Mouse (Mus musculus): Measurements from ENCODE around the gene Itpr1. TPM values are rescaled to one million over a fixed set of nuclear protein-coding genes. Genes with fewer than 3 reads are reported as not detected.
A peak's percentile ranks its signal among the peaks of the same experiment; 100 is the strongest.

Gene Itpr1
- polyA plus RNA-seq, 1 experiment from 2014 or later: 9.1 TPM

DNA sequence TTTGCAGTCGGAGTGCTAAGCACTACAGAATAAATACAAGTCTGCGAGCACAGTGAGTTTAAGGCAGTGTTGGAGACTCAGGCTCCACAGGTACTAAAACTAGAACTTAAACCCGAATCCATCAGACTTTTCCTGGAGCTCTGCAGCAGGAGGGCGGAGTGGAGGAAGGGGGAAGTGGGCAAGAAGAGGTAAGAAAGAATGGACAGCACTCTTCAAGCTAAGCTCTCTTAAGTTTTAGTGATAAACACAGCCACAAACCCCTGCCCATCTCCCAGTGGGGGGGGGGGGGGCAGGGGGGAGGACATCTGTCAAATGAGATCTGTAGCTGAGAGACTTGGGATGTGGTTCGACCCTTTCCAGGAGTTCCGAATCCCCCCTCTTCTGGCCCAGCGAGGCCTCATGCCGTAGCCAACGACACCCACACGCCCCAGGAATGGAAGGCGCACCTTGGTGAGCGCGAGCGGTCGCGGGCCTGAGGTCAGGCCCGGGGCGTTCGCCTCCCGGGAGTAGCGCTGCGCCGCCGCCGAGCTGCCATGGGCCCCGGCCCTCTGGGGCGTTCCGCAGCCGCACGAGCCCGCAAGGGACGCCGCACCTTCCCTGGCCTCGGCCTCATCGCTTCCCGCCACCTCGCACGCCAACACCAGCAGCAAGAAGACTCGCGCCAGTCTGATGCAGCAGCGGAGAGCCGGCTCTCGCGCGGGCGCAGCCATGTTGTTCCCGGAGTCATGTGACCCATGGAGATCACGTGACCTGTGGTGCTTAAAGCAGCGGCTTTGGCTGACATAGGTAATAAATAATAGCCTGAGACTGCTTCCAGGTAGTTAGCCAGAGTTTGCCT, 27.8 kb upstream of the Itpr1 start, which contains the start of gene Sumf1:
Sumf1 (minus strand) TSS at position 736 of the 838 bp plus-strand sequence.
- H3K27me3 ChIP-seq (replicated peaks; ENCODE audit: control insufficient read depth, insufficient read depth, low read length): no peaks in the 10 kb centered on the region

GRCm38 (mm10) chr6:108185685-108186009, 27.2 kb upstream of the Itpr1 start:
- no peak for DNase-seq (ENCODE audit: low spot score)
- Histone ChIP-seq H3K4me3 (ENCODE audit: low read depth, low read length) (peak overlapping the region; percentile 76), H3K4me2 (ENCODE audit: low read depth, low read length) (peak overlapping the region; percentile 84), H3K36me3 (ENCODE audit: control insufficient read depth, insufficient read depth, low read length) (no peaks in the 10 kb centered on the region), H3K9ac (ENCODE audit: low read depth, low read length) (no peak overlapping the region), H3K9me3 (ENCODE audit: control insufficient read depth, low read length) (no peaks in the 10 kb centered on the region), H3K27me3 (replicated peaks; ENCODE audit: control insufficient read depth, insufficient read depth, low read length) (no peaks in the 10 kb centered on the region), H3K27ac (replicated peaks; ENCODE audit: low read depth, low read length) (no peak overlapping the region), H3K4me1 (ENCODE audit: control insufficient read depth, insufficient read depth, low read length) (0 out of 2 replicates have a peak, but pooled peaks cover 5% of the 10 kb centered on the region)
- peak; percentile 34; the same call in 1 of the 2 replicates for ATAC-seq (ENCODE audit: low read depth)
- WGBS: 16% methylated on average over 4 of the region's 4 CpGs

More for the DNA sequence above, 27.8 kb upstream of the Itpr1 start, which contains the start of gene Sumf1:
- Histone ChIP-seq H3K4me3 (ENCODE audit: low read depth, low read length) (peak within 1 kb of the TSS; percentile 76), H3K4me1 (ENCODE audit: control insufficient read depth, insufficient read depth, low read length) (0 out of 2 replicates have a peak, but pooled peaks cover 5% of the 10 kb centered on the region), H3K9ac (ENCODE audit: low read depth, low read length) (peak within 1 kb of the TSS; percentile 75), H3K4me2 (ENCODE audit: low read depth, low read length) (peak within 1 kb of the TSS; percentile 84), H3K27ac (replicated peaks; ENCODE audit: low read depth, low read length) (no peak within 1 kb of the TSS), H3K36me3 (ENCODE audit: control insufficient read depth, insufficient read depth, low read length) (no peaks in the 10 kb centered on the region), H3K9me3 (ENCODE audit: control insufficient read depth, low read length) (no peaks in the 10 kb centered on the region)
- DNase-seq (ENCODE audit: low spot score) (peak; percentile 97), ATAC-seq (ENCODE audit: low read depth) (peak; percentile 95)
- WGBS: 5% methylated on average over 42 of the region's 49 CpGs

DNA sequence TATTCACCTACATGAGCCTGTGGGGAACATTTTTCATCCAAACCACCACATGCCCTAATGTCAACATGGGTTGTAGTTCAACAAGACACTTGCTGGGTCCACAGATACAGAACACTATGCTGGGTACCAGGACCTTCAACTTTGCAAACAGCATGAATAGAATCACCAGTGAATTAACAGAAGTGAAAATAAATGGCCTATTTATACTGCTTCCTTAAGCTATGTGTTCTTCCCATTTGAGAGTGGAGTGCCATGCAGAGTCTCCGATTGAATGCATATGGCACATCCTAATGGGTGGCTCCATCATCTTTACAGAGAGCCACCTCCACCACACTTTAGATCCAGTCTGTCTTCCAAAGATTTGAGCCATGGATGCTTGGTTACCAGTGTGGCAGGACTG, 22.2 kb upstream of the Itpr1 start:
- H3K4me2 ChIP-seq (ENCODE audit: low read depth, low read length): no peak overlapping the region
- no peaks in the 10 kb centered on the region; the same call in 1 of the 2 replicates for H3K27me3 ChIP-seq (replicated peaks; ENCODE audit: control insufficient read depth, insufficient read depth, low read length)
- ATAC-seq (ENCODE audit: low read depth) (no peak), DNase-seq (ENCODE audit: low spot score) (no peak)
- H3K4me3 ChIP-seq (ENCODE audit: low read depth, low read length): no peak overlapping the region
- H3K4me1 ChIP-seq (ENCODE audit: control insufficient read depth, insufficient read depth, low read length): no peaks in the 10 kb centered on the region
- 96% methylated on average over 1 of the region's 1 CpGs for WGBS
- no peaks in the 10 kb centered on the region for H3K9me3 ChIP-seq (ENCODE audit: control insufficient read depth, low read length)
- H3K9ac ChIP-seq (ENCODE audit: low read depth, low read length): no peak overlapping the region
- H3K27ac ChIP-seq (replicated peaks; ENCODE audit: low read depth, low read length): no peak overlapping the region
- no peaks in the 10 kb centered on the region for H3K36me3 ChIP-seq (ENCODE audit: control insufficient read depth, insufficient read depth, low read length)

DNA sequence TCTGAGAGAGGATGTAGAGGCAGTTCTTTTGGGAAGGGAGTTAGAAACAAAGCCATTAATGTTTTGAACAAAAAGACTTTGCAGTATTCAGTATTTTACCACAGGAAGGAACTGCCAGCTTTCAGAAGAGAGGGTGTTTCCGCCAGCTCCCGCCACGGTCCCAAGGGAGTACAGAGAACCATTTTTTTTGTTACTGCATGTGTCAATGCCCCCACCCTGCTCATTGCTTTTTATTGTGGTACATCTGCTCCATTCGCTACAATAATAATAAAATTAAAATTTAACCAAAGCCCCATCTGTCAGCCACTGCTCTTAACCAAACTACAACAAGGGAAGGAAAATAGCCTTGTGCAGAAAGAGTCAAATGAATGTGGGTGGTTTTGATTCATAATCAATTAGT, 20.3 kb upstream of the Itpr1 start:
- ATAC-seq (ENCODE audit: low read depth) (no peak), DNase-seq (ENCODE audit: low spot score) (no peak)
- H3K9ac ChIP-seq (ENCODE audit: low read depth, low read length): no peak overlapping the region
- 69% methylated on average over 4 of the region's 4 CpGs for WGBS
- no peak overlapping the region for H3K27ac ChIP-seq (replicated peaks; ENCODE audit: low read depth, low read length)
- no peaks in the 10 kb centered on the region for H3K4me1 ChIP-seq (ENCODE audit: control insufficient read depth, insufficient read depth, low read length)
- no peaks in the 10 kb centered on the region for H3K9me3 ChIP-seq (ENCODE audit: control insufficient read depth, low read length)
- no peaks in the 10 kb centered on the region for H3K36me3 ChIP-seq (ENCODE audit: control insufficient read depth, insufficient read depth, low read length)
- no peaks in the 10 kb centered on the region; the same call in 1 of the 2 replicates for H3K27me3 ChIP-seq (replicated peaks; ENCODE audit: control insufficient read depth, insufficient read depth, low read length)
- H3K4me3 ChIP-seq (ENCODE audit: low read depth, low read length): no peak overlapping the region
- H3K4me2 ChIP-seq (ENCODE audit: low read depth, low read length): no peak overlapping the region

GRCm38 (mm10) chr6:108196665-108197064, 16.2 kb upstream of the Itpr1 start:
- WGBS: 88% methylated on average over 7 of the region's 7 CpGs
- no peak overlapping the region for H3K27ac ChIP-seq (replicated peaks; ENCODE audit: low read depth, low read length)
- no peaks in the 10 kb centered on the region; the same call in 1 of the 2 replicates for H3K27me3 ChIP-seq (replicated peaks; ENCODE audit: control insufficient read depth, insufficient read depth, low read length)
- no peak overlapping the region for H3K4me2 ChIP-seq (ENCODE audit: low read depth, low read length)
- no peak overlapping the region for H3K9ac ChIP-seq (ENCODE audit: low read depth, low read length)
- H3K4me1 ChIP-seq (ENCODE audit: control insufficient read depth, insufficient read depth, low read length): no peaks in the 10 kb centered on the region
- no peak overlapping the region for H3K4me3 ChIP-seq (ENCODE audit: low read depth, low read length)
- ATAC-seq (ENCODE audit: low read depth) (no peak), DNase-seq (ENCODE audit: low spot score) (no peak)
- no peaks in the 10 kb centered on the region for H3K9me3 ChIP-seq (ENCODE audit: control insufficient read depth, low read length)
- H3K36me3 ChIP-seq (ENCODE audit: control insufficient read depth, insufficient read depth, low read length): no peaks in the 10 kb centered on the region

DNA sequence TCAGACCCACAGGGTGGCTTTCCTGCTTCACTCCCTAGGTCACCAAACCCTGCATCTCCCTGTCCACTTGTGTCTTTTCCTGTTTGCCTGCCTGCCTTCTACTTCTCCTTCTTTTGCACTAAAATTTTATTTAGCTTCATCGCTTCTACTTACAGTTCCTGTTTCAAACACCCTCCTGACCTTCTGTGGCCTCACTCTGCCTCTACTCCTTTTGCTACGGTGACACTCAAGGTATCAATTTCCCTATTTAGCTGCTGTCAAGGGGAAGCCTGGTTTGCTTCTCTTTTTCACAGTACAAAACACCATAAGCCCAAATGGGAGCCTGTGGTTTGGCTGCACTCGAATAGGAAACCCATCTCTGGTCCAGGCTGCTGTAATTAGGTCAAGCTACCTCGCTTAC, 15.8 kb upstream of the Itpr1 start:
- Histone ChIP-seq H3K36me3 (ENCODE audit: control insufficient read depth, insufficient read depth, low read length) (no peaks in the 10 kb centered on the region), H3K27ac (replicated peaks; ENCODE audit: low read depth, low read length) (no peak overlapping the region), H3K4me2 (ENCODE audit: low read depth, low read length) (no peak overlapping the region), H3K4me1 (ENCODE audit: control insufficient read depth, insufficient read depth, low read length) (no peaks in the 10 kb centered on the region), H3K27me3 (replicated peaks; ENCODE audit: control insufficient read depth, insufficient read depth, low read length) (no peaks in the 10 kb centered on the region; the same call in 1 of the 2 replicates), H3K9ac (ENCODE audit: low read depth, low read length) (no peak overlapping the region), H3K4me3 (ENCODE audit: low read depth, low read length) (no peak overlapping the region), H3K9me3 (ENCODE audit: control insufficient read depth, low read length) (no peaks in the 10 kb centered on the region)
- no peak for ATAC-seq (ENCODE audit: low read depth)
- DNase-seq (ENCODE audit: low spot score): no peak
- WGBS: 56% methylated on average over 4 of the region's 4 CpGs

DNA sequence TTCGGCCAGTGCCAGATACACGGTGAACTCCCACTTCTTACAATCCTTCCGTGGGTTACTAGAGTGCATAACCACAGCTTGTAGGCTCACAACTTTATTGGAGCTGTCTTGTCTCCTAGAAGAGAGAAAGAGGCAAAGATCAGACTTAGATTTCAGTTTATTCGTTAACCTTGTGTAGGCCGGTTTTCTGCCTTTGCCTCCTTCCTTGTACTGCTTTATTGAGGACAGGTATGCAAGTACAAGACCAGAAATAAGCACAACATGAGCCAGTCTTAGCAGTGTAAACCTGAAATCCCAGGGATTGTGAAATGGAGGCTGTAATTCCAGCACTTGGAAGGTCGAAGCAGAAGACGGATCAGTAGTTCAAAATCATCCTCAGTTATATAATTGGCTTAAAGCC, 14.6 kb upstream of the Itpr1 start:
- ATAC-seq (ENCODE audit: low read depth) (no peak), DNase-seq (ENCODE audit: low spot score) (no peak)
- Histone ChIP-seq H3K36me3 (ENCODE audit: control insufficient read depth, insufficient read depth, low read length) (no peaks in the 10 kb centered on the region), H3K4me2 (ENCODE audit: low read depth, low read length) (no peak overlapping the region), H3K9me3 (ENCODE audit: control insufficient read depth, low read length) (no peaks in the 10 kb centered on the region), H3K4me3 (ENCODE audit: low read depth, low read length) (no peak overlapping the region), H3K27ac (replicated peaks; ENCODE audit: low read depth, low read length) (no peak overlapping the region), H3K9ac (ENCODE audit: low read depth, low read length) (no peak overlapping the region), H3K27me3 (replicated peaks; ENCODE audit: control insufficient read depth, insufficient read depth, low read length) (no peaks in the 10 kb centered on the region; the same call in 1 of the 2 replicates), H3K4me1 (ENCODE audit: control insufficient read depth, insufficient read depth, low read length) (no peaks in the 10 kb centered on the region)
- WGBS: 84% methylated on average over 7 of the region's 7 CpGs

DNA sequence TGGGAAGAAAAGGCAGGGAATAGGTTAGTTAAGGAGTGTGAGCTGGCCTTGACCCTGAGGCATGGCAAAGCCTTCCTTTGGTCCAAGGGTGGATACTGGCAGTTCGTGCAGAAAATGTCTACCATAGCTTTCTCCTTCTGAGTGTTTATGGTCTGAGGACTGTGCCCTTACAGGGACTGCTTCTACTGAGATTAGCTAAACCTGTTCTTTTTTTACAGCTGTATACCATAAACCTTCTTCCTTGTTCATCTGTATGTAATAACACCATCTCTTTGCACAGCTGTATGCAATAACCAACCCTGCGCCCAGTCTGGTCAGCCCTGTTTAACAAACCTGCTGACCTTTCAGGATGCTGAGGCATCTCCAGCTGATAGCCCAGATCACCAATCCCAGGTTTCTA, 8.6 kb upstream of the Itpr1 start:
- Histone ChIP-seq H3K4me3 (ENCODE audit: low read depth, low read length) (no peak overlapping the region), H3K9me3 (ENCODE audit: control insufficient read depth, low read length) (no peaks in the 10 kb centered on the region), H3K36me3 (ENCODE audit: control insufficient read depth, insufficient read depth, low read length) (no peaks in the 10 kb centered on the region), H3K4me1 (ENCODE audit: control insufficient read depth, insufficient read depth, low read length) (no peaks in the 10 kb centered on the region), H3K9ac (ENCODE audit: low read depth, low read length) (no peak overlapping the region), H3K27me3 (replicated peaks; ENCODE audit: control insufficient read depth, insufficient read depth, low read length) (no peaks in the 10 kb centered on the region), H3K4me2 (ENCODE audit: low read depth, low read length) (no peak overlapping the region), H3K27ac (replicated peaks; ENCODE audit: low read depth, low read length) (no peak overlapping the region)
- ATAC-seq (ENCODE audit: low read depth) (no peak), DNase-seq (ENCODE audit: low spot score) (no peak)
- 70% methylated on average over 2 of the region's 2 CpGs for WGBS

GRCm38 (mm10) chr6:108206145-108206544, 6.8 kb upstream of the Itpr1 start:
- Histone ChIP-seq H3K36me3 (ENCODE audit: control insufficient read depth, insufficient read depth, low read length) (no peaks in the 10 kb centered on the region), H3K9ac (ENCODE audit: low read depth, low read length) (no peak overlapping the region), H3K4me1 (ENCODE audit: control insufficient read depth, insufficient read depth, low read length) (0 out of 2 replicates have a peak, but pooled peaks cover 1% of the 10 kb centered on the region), H3K9me3 (ENCODE audit: control insufficient read depth, low read length) (no peaks in the 10 kb centered on the region), H3K4me2 (ENCODE audit: low read depth, low read length) (no peak overlapping the region), H3K27me3 (replicated peaks; ENCODE audit: control insufficient read depth, insufficient read depth, low read length) (no peaks in the 10 kb centered on the region), H3K4me3 (ENCODE audit: low read depth, low read length) (no peak overlapping the region), H3K27ac (replicated peaks; ENCODE audit: low read depth, low read length) (no peak overlapping the region)
- 76% methylated on average over 4 of the region's 4 CpGs for WGBS
- ATAC-seq (ENCODE audit: low read depth) (no peak), DNase-seq (ENCODE audit: low spot score) (no peak)
